Mouse (Mus musculus) frontal cortex, postnatal 36 days (tissue): ENCODE measurements at regions not wholly inside any gene's neighbourhood (a gene's known extent, or its start where the extent isn't known, plus 50 kb on each side); places are given as distances from the start of the nearest gene placed in this dataset.

ENCODE experiments used
- DNase-seq, 2 experiments: peaks; one replicate each; pipeline ENCODE4 v3.0.0; 2022; ENCODE audit warnings: low spot score in 2 of 2

- DNase-seq, result peak in 1 of 2 experiments; percentile 22
Measured at GRCm38 (mm10) chr3:78509336-78509735, 777.0 kb downstream of the Rapgef2 start.

- no peak for DNase-seq
Measured at GRCm38 (mm10) chr3:78477689-78478088, 808.6 kb downstream of the Rapgef2 start.
